Mouse (Mus musculus) testis, adult 2 months (tissue): ENCODE measurements around the gene Crispld2.

Source experiments
- CTCF ChIP-seq: fragments of 200-500 bp; IDR thresholded peaks from 2 replicates; pipeline ENCODE4 v1.5.1; 2012; ENCODE audit warnings: low read depth, mild to moderate bottlenecking, inconsistent platforms, low read length, moderate library complexity; ENCODE audit not compliant: control insufficient read depth, insufficient read depth, insufficient replicate concordance
- POLR2A ChIP-seq: fragments of 200-500 bp; IDR thresholded peaks from 2 replicates; pipeline ENCODE4 v1.6.1; 2012; ENCODE audit warnings: low read depth, mild to moderate bottlenecking, inconsistent platforms, low read length, moderate library complexity; ENCODE audit not compliant: control insufficient read depth

DNA sequence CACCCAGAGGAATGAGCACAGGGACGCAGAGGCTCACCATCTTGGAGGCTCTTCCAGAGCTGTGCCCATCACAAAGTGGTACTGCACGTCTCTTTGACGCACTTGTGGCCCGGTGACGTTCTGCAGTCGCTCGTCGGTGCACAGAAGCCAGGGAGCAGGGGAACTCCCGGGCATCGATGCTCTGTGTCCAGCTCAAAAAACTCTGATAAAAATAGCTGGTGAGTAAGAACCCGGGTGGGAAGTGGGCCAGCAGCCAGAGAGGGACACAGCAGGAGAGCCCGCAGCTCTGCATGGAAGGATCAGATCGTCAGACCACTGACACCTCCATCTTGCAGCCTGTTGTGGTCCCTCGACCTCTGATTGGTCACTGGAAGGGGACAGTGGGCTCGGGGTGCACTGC, 4.2 kb upstream of the Crispld2 start:
- no peak for TF ChIP-seq CTCF
- no peak for TF ChIP-seq POLR2A
